Mouse (Mus musculus) midbrain, postnatal 0 days (tissue): ENCODE data around the gene Sdccag8. TPM values are rescaled to one million over a fixed set of nuclear protein-coding genes. Genes with fewer than 3 reads are reported as not detected.

Source experiments
- ATAC-seq: fragments of 200-750 bp; cut with Nextera tagmentation; 2 replicates; pipeline ENCODE4 v1.8.0; 2017; ENCODE audit warnings: moderate number of reproducible peaks, mild to moderate bottlenecking, moderate TSS enrichment, moderate library complexity; ENCODE audit not compliant: low FRiP score
- DNase-seq: peaks from one replicate; pipeline ENCODE4 v3.0.0-alpha.2; 2015; ENCODE audit warnings: low spot score
- H3K27ac ChIP-seq: fragments of 300-500 bp; sonication (generic); 2 replicates; pipeline ENCODE4 v1.5.1; 2014; ENCODE audit warnings: low read depth, mild to moderate bottlenecking, low read length, mixed read lengths
- H3K27me3 ChIP-seq: fragments of 300-500 bp; sonication (generic); 2 replicates; pipeline ENCODE4 v1.6.1; 2014; ENCODE audit warnings: low read length, control low read depth, mixed read lengths; ENCODE audit not compliant: insufficient read depth
- H3K36me3 ChIP-seq: fragments of 300-500 bp; sonication (generic); 2 replicates; pipeline ENCODE4 v1.6.1; 2014; ENCODE audit warnings: low read length, control low read depth, mixed read lengths; ENCODE audit not compliant: insufficient read depth
- H3K4me1 ChIP-seq: fragments of 300-500 bp; sonication (generic); 2 replicates; pipeline ENCODE4 v1.6.1; 2014; ENCODE audit warnings: mild to moderate bottlenecking, control low read depth, antibody characterized with exemption, low read length, mixed read lengths; ENCODE audit not compliant: insufficient read depth
- H3K4me2 ChIP-seq: fragments of 300-500 bp; sonication (generic); 2 replicates; pipeline ENCODE4 v1.6.1; 2014; ENCODE audit warnings: low read depth, mild to moderate bottlenecking, low read length, mixed read lengths; ENCODE audit not compliant: poor library complexity, severe bottlenecking
- H3K4me3 ChIP-seq: fragments of 300-500 bp; sonication (generic); 2 replicates; pipeline ENCODE4 v1.5.1; 2014; ENCODE audit warnings: low read depth, mild to moderate bottlenecking, low read length, moderate library complexity
- H3K9ac ChIP-seq: fragments of 300-500 bp; sonication (generic); replicated peaks from 2 replicates; pipeline ENCODE4 v1.6.1; 2014; ENCODE audit warnings: mild to moderate bottlenecking, low read length, moderate library complexity, mixed read lengths; ENCODE audit not compliant: poor library complexity, severe bottlenecking
- H3K9me3 ChIP-seq: fragments of 300-500 bp; sonication (generic); 2 replicates; pipeline ENCODE4 v1.6.1; 2016; ENCODE audit warnings: low read length, control low read depth
- CTCF ChIP-seq: IDR thresholded peaks from 2 replicates; pipeline ENCODE4 v1.5.1; 2016; ENCODE audit warnings: antibody characterized with exemption, mild to moderate bottlenecking
- WGBS: fragments of 180-500 bp; shearing (Covaris S2); extraction: QIAGEN DNeasy Blood & Tissue Kit; methylation state at CpG from one replicate; pipeline ENCODE4 v1.1.7; 2014; 5-methylcytosine and 5-hydroxymethylcytosine counted together
- polyA plus RNA-seq: library from polyadenylated mRNA; unstranded; fragments of >200 nt; fragmentation: Nextera tagmentation; extraction: Ambion mirVana; gene quantifications from 2 replicates; pipeline ENCODE4 v1.2.1, GENCODE M21; 2015
- total RNA-seq: library from RNA; depleted of rRNA; stranded (reverse); fragments of >200 nt; gene quantifications from 2 replicates; pipeline ENCODE4 v1.2.3, GENCODE M21; 2014

The Sdccag8 gene
- total and polyA plus RNA-seq, 2 experiments from 2014 or later: 6.1 to 26.8 TPM

DNA sequence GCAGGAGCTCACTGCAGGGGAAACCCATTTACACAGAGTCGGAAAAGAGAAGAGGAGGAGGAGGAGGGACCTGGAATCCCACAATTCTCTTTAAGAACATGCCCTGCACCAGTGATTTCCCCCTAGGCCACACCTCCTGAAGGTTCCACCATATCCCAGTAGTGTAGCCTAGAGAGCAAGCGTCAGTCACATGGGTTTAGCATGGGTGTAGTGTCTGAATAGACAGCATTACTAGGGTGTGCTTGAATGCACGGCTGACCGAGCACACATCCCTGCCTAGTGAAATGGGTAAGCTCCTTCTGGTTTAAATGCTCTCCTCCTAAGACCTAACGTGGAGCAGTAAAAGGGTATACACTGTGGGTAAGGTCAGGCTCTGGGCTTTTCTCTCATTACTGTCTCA is 148.4 kb downstream of the Sdccag8 start:
- Histone ChIP-seq H3K4me3 (no peak overlapping the region), H3K36me3 (no peaks in the 10 kb centered on the region), H3K4me2 (no peak overlapping the region), H3K4me1 (no peaks in the 10 kb centered on the region), H3K9ac (no peak overlapping the region), H3K27ac (no peak overlapping the region), H3K9me3 (no peaks in the 10 kb centered on the region), H3K27me3 (no peaks in the 10 kb centered on the region)
- 46% methylated on average over 5 of the region's 5 CpGs for WGBS
- no peak for TF ChIP-seq CTCF
- ATAC-seq (no peak), DNase-seq (no peak)

GRCm38 (mm10) chr1:176967299-176967698 is 152.8 kb downstream of the Sdccag8 start:
- WGBS: 79% methylated on average over 3 of the region's 3 CpGs

DNA sequence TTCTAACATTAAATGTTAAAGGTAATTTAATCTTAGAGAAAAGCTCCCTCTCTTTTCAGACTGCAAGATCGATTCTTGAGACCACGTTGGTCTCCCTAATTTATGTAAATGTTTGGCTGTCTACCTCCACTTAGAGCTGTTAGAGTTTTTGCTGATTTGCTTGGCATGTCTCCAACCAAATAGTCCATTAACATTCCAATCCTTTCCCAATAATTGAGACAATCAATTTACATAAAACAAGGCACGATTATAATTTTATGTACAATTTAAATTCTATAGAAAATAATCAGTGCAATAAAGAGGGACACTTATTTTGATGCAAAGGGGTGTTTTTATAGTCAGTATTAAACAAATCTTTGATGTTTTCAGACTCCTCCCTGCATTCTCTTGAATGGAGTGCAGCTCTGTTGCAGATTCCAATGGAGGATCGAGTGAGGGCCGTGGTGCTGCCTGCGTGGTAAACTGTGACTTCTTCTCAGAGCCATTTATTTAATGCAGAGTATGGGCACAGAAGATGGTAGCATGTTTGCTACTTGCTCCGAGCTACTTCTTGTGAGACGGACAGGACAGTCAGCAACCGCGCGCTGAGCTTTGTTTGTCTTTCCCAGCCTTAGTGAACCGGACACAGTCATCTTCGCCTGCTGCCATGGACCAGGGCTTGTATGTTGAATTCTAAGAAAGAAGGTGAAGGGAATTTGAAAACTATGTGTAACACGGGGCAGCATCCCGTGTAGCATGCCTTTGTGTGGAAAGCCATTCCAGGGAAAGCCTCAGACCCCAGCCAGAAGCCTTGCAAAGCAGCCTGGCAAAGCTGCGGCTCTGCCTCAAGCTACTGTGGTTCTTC is 156.4 kb downstream of the Sdccag8 start:
- Histone ChIP-seq H3K9ac (no peak overlapping the region), H3K4me3 (no peak overlapping the region), H3K36me3 (no peaks in the 10 kb centered on the region), H3K27me3 (no peaks in the 10 kb centered on the region), H3K4me2 (no peak overlapping the region), H3K27ac (0 out of 2 replicates have a peak overlapping the region, but pooled peaks have one; percentile 0), H3K9me3 (no peaks in the 10 kb centered on the region), H3K4me1 (no peaks in the 10 kb centered on the region)
- WGBS: 64% methylated on average over 16 of the region's 16 CpGs
- ATAC-seq (no peak), DNase-seq (no peak)
- TF ChIP-seq CTCF: no peak

More at GRCm38 (mm10) chr1:176967299-176967698, 152.8 kb downstream of the Sdccag8 start:
- Histone ChIP-seq H3K9me3 (no peaks in the 10 kb centered on the region), H3K27ac (no peak overlapping the region), H3K4me3 (no peak overlapping the region), H3K4me2 (no peak overlapping the region), H3K9ac (no peak overlapping the region), H3K27me3 (no peaks in the 10 kb centered on the region), H3K4me1 (no peaks in the 10 kb centered on the region), H3K36me3 (no peaks in the 10 kb centered on the region)
- no peak for ATAC-seq
- no peak for TF ChIP-seq CTCF
- no peak for DNase-seq

GRCm38 (mm10) chr1:176971479-176971797 is 157.0 kb downstream of the Sdccag8 start:
- Histone ChIP-seq H3K9me3 (no peaks in the 10 kb centered on the region), H3K4me3 (no peak overlapping the region), H3K4me1 (no peaks in the 10 kb centered on the region), H3K27ac (0 out of 2 replicates have a peak overlapping the region, but pooled peaks have one; percentile 0), H3K27me3 (no peaks in the 10 kb centered on the region), H3K36me3 (no peaks in the 10 kb centered on the region), H3K9ac (no peak overlapping the region), H3K4me2 (no peak overlapping the region)
- no peak for DNase-seq
- WGBS: 66% methylated on average over 4 of the region's 4 CpGs
- ATAC-seq: no peak
- TF ChIP-seq CTCF: no peak

DNA sequence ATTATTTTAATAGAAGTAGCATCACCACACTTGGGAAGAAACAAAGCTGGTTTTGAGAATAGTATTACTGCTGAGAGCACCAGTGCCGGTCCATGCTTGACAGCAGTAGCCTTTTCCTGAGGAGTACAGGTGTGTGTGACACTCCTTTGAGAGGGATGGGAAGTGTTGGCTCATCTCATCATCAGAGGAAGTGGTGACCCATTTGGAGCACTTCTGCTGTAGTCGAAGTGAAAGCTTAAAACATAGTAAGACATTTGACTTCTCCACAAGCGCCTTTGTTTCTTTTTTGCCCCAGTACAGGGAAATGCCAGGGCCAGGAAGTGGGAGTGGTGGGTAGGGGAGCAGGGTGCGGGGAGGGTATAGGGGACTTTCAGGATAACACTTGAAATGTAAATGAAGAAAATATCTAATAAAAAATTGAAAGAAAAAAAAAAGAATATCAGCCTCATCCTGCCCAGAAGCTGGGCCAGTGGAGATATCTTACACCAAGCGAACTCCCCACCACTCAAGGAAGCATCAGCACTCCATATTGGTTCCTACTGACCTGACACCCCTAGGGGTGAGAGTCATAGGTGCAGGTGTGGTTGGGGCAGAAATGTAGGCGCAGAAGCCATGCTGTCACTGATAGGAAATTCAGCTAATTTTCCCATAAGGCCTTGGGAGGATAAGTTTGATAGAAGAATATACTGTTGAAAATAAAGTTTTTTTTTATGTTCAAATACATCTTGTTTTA is 159.1 kb downstream of the Sdccag8 start:
- Histone ChIP-seq H3K27ac (no peak overlapping the region), H3K9me3 (no peaks in the 10 kb centered on the region), H3K9ac (no peak overlapping the region), H3K4me2 (no peak overlapping the region), H3K27me3 (no peaks in the 10 kb centered on the region), H3K4me3 (no peak overlapping the region), H3K36me3 (no peaks in the 10 kb centered on the region), H3K4me1 (no peaks in the 10 kb centered on the region)
- no peak for TF ChIP-seq CTCF
- ATAC-seq (no peak), DNase-seq (no peak)
- 91% methylated on average over 6 of the region's 6 CpGs for WGBS

- TF ChIP-seq CTCF: no peak
- Histone ChIP-seq H3K9me3 (no peaks in the 10 kb centered on the region), H3K4me2 (no peak overlapping the region), H3K4me1 (no peaks in the 10 kb centered on the region), H3K36me3 (no peaks in the 10 kb centered on the region), H3K9ac (no peak overlapping the region), H3K27ac (no peak overlapping the region), H3K27me3 (no peaks in the 10 kb centered on the region), H3K4me3 (no peak overlapping the region)
- DNase-seq (no peak), ATAC-seq (no peak)
Measured at GRCm38 (mm10) chr1:176979235-176979634, 164.8 kb downstream of the Sdccag8 start.
